8 mouse cellular contexts compared by ENCODE assay signal in the genomic region with DNA sequence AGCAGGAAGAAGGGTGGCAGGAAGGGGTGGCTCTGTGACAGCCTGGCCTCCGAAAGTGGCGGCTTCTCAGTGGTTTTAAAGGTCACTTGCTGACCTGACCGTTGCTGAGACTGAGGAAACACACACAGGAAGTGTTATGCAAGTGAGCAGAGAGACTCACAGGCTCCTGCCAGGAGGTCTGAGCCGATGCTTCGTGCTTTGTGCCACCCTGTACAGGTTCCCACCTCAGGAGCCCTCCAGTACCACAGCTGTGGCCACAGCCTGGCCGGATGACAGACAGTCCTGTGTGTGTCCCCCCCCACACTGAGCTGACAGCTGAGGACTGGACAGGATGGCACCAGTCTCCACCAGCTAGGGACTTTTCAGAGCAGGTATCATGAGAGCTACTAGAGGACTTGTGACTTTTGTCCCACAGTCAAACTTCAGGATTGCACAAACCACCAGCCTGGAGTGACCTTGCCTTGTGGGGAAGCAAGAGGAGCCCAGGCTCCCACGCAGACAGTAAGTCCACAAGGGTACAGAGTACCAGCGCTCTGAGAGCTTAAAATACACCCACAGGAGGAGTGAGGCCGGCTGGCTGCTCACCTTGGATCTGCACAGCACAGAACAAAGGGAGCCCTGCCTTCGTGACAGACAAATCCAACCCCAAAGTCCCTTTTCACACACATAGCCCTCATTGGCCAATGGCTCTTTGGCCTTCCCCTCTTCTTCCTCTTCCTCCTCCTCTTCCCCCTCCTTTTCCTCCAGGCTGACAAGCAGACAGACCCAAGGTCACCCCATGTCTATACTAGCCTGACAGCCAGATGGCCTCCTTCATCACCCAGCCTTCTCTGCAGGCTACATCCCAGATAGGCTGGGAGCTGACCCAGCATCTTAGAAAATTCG.
DNase-seq lines count a peak whose midpoint lies in the region; ATAC-seq lines count a peak whose summit lies in the region.

No protein-coding gene starts in this region.

- 37% methylated on average over 11 of the region's 11 CpGs for WGBS in heart, embryonic 13.5 days
- WGBS in macrophage (ENCODE audit: missing documents) = 8% methylated on average over 11 of the region's 11 CpGs

- H3K36me3 ChIP-seq in heart, embryonic 13.5 days = no peaks in the 10 kb centered on the region
- H3K36me3 ChIP-seq in macrophage (ENCODE audit: inconsistent target) = no peaks in the 10 kb centered on the region

- peak; percentile 83 for DNase-seq in layer of hippocampus, adult 9-11 months
- no peak for DNase-seq in layer of hippocampus, adult 8-10 months (ENCODE audit: low spot score in 2 of 2)
- DNase-seq in adrenal gland, postnatal 36 days = peak; percentile 70 to 72
- peak; percentile 76 to 91 for DNase-seq in kidney, postnatal 36 days
- peak; percentile 32 to 48 for DNase-seq in thymus, adult 18-20 months
- no peak for DNase-seq in layer of hippocampus, postnatal 25 days (ENCODE audit: extremely low spot score in 1 of 2, low spot score in 1 of 2)

- no peaks in the 10 kb centered on the region for H3K27me3 ChIP-seq in heart, embryonic 13.5 days (replicated peaks)

- H3K9me3 ChIP-seq in heart, embryonic 13.5 days = no peaks in the 10 kb centered on the region

- H3K79me2 ChIP-seq in macrophage (ENCODE audit: inconsistent target) = no peaks in the 10 kb centered on the region

- no peak overlapping the region for H3K4me2 ChIP-seq in heart, embryonic 13.5 days

- ATAC-seq in heart, embryonic 13.5 days (ENCODE audit: extremely low read depth, insufficient number of reproducible peaks, low FRiP score, low TSS enrichment) = peak; percentile 25; the same call in 1 of the 2 replicates

- peak overlapping the region; percentile 58 for H3K9ac ChIP-seq in heart, embryonic 13.5 days

- H3K27ac ChIP-seq in heart, embryonic 13.5 days (replicated peaks) = peak overlapping the region; percentile 68; the same call in 1 of the 2 replicates
- peak overlapping the region; percentile 79 for H3K27ac ChIP-seq in macrophage

- H3K4me1 ChIP-seq in heart, embryonic 13.5 days = peaks cover 28% of the 10 kb centered on the region

- no peak overlapping the region for H3K4me3 ChIP-seq in heart, embryonic 13.5 days
- H3K4me3 ChIP-seq in macrophage (ENCODE audit: inconsistent target) = no peak overlapping the region

Comparison
In these comparisons a context has a peak if more than half of its experiments do, and no peak if none do; other contexts are left out.
1. DNase-seq: peak in layer of hippocampus, adult 9-11 months (single experiment), adrenal gland, postnatal 36 days (2 of 2), kidney, postnatal 36 days (2 of 2) and thymus, adult 18-20 months (2 of 2); none in layer of hippocampus, adult 8-10 months (0 of 2) and layer of hippocampus, postnatal 25 days (0 of 2).